Mouse (Mus musculus): ENCODE data around the gene Macf1.

The Macf1 gene

DNA sequence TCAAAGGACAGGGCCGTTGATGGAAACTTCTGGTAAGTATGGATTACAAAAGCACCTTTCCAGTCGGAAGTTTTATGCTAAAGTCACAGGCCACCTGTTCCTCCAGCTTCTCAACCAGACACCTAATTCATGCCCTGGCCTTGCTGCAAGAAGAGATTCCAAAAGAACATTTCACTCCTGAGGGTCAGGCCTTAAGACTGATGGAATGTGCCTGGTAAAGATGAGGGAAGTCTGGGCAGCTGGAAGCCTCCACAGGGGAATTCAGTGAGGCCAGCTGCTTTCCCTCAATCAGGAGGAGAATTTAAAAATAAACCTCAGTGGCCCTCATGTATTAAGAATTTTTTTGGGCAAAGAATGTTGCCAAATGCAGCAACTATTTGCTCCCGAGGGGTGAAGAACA, 90.5 kb downstream of the Macf1 start:
- DNase-seq (ENCODE audit: low spot score) = no peak

DNA sequence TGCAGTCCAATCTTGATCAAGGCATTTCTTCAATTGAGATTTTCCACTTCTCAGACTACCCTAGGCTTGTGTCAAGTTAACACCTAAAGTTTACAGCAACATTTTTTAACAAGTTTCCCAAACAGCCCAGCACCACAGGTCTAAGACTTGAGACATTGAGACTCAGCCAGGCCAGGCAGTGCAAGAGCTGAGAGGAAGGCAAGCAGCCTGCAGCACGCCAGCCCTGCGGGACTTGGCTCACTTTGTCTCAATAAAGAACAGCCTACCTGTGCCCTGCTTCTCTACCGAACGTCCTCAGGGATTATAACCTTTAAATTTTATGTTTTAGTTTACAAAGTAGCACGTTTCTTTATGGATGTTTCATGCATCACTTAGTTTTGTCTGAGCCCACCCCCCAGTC, 92.1 kb downstream of the Macf1 start:
- no peak for DNase-seq (ENCODE audit: low spot score)

DNA sequence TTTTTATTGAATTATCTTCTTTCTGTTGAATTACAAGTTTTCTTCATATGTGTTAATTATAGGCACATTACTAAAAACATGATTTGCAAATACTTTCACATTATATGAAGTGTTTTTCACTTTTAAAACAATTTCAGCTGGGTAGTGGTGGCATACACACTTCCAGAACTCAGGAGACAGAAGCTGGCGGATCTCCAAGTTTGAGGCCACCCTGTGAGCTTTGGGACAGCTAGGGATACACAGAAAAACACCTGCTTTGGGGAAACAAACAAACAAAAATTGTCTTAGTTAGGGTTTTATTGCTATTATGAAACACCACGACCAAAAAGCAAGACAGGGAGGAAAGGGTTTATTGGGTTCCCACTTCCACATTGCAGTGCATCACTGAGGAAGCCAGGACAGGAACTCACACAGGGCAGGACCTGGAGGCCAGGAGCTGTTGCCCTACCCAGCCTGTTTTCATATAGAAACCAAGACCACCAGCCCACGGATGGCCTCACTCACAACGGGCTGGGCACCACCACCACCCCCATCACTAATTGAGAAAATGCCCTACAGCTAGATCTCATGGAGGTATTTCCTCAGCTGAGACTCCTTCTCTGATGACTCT, 93.0 kb downstream of the Macf1 start:
- no peak for DNase-seq (ENCODE audit: low spot score)

DNA sequence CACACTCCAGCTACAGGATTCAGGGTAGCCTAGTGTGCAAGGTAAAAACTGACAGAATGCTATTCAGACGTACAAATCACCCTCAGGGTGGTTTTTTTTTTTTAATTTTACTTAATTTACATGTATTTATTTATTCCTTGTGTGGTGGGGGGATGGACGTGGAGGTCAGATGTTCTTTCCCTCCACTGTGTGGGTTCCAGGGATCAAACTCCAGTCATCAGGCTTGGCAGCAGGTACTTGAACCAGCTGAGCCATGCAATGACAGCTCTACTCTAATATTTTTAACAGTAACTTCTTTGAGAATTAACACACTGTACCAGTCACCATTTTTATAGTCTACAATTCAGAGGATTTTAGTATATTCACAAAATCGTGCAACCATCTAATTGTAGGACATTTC, 94.7 kb downstream of the Macf1 start:
- no peak for DNase-seq (ENCODE audit: low spot score)

GRCm38 (mm10) chr4:123588353-123589301, 95.5 kb downstream of the Macf1 start:
- DNase-seq (ENCODE audit: low spot score) = peak; percentile 22

- no peak for DNase-seq (ENCODE audit: low spot score)
These were observed 96.5 kb downstream of the Macf1 start for GRCm38 (mm10) chr4:123587616-123588015.

- no peak for DNase-seq (ENCODE audit: low spot score)
These were observed 99.5 kb downstream of the Macf1 start for GRCm38 (mm10) chr4:123584720-123585093.

- peak; percentile 24 for DNase-seq (ENCODE audit: low spot score)
These were observed 100.0 kb downstream of the Macf1 start for GRCm38 (mm10) chr4:123584084-123584719.

DNA sequence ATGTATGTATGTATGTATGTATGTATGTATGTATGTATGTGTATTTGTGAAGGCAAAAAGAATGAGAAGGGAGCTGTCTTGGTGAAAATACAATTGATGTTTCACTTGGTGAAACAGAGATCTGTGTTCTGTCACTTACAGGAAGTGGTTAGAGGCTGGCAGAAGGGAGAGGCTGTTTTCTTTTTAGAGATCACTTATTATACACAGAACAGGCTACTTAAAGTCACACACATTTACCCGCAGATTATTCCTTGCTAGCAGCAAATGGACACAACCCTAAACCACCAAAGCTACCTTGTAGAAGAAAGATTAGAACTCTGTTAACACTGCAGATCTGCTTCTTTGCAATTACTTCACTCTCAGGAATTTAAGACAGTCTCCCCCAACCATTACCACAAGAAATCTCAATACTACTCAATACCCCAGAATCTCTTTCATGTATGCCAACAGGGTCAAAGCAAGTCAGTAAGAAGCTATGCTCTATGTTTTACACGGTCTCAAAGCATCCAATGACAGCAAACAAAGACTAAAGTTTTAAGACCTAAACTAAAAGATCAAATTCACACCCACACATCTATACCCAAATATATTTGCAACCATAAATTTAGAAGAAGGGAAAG, 106.6 kb downstream of the Macf1 start:
- no peak for DNase-seq (ENCODE audit: low spot score)

- DNase-seq (ENCODE audit: low spot score) = no peak
These were observed 111.5 kb downstream of the Macf1 start for GRCm38 (mm10) chr4:123572434-123573336.

DNA sequence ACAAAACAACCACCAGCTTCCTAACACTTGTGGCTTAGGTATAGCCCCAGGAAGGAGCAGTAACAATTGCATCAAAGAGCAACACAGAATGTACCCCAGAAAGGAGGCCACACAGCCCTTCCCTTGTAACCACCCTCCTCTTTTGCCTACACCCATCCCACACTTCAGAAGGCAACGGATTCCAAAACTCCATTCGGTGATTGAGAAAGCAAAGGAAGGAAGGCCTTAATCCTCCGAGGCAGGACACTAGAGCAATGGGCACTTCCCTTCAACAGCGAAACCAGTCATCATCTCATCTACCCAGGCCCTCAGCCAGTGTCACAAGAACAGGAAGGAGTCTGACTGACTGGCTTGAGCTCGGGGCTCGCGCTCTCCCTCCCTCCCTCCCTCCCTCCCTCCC, 112.3 kb downstream of the Macf1 start:
- no peak for DNase-seq (ENCODE audit: low spot score)

- DNase-seq (ENCODE audit: low spot score) = no peak
These were observed 118.8 kb downstream of the Macf1 start for GRCm38 (mm10) chr4:123565291-123565861.

DNA sequence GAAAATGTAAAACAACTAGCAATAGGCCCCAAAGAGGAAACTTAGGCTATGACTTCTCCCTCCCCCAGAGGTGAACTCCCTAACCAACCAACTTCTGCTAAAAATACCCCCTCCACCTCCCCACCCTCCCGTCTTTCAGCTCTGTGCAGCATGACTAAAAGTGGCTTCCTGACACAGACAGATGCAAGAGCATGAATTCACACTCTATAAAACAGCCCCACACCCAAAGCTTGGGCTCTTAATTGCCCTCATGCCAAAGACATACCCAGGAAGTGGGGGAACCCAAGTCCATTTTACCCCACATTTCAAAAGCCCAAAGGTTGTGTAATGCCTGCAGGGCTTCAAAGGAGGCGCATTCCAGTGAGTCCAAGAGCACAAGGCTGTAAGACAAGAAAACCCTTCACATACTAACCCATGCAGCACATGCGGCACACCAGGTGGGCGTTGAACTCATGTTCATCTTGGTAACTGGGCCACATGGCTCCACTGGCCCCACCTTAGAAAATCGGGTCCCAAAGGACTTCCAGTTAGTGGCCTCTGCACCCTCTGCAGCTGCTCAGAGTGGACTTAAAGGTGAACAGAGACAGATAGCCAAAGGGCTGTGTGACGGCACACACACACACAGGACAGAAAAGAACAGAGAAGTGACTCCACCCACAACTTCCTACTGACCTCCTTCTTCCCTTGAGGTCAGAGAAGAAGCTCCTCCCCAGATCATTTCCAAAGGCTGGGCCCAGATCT, 119.9 kb downstream of the Macf1 start:
- DNase-seq (ENCODE audit: low spot score) = no peak

DNA sequence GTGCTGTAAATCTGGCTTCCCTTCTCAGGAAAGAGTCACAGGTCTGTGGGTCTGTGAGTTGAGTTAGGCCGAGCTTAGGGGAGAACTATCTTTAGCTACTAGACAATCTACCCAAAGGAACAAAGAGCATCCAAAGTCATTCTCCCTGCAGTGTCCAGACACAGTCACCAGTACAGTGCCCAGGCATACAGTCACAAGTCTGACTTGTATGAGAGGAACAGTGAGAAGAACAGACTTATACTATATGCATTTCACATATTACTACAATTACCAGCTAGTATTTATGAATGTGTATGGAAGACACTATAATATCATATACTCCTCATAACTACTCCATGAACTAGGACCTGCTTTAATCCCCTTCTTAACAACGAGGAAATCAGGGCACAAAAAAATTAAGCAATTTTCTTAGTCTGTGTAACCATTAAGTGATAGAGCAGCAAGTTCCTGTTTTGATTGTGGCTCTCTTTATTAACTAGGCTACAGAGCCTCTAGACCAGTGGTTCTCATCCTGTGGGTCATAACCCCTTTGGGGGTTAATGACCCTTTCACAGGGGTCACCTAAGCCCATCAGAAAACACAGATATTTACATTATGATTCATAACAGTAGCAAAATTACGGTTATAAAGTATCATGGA, 121.9 kb downstream of the Macf1 start:
- DNase-seq (ENCODE audit: low spot score) = no peak

DNA sequence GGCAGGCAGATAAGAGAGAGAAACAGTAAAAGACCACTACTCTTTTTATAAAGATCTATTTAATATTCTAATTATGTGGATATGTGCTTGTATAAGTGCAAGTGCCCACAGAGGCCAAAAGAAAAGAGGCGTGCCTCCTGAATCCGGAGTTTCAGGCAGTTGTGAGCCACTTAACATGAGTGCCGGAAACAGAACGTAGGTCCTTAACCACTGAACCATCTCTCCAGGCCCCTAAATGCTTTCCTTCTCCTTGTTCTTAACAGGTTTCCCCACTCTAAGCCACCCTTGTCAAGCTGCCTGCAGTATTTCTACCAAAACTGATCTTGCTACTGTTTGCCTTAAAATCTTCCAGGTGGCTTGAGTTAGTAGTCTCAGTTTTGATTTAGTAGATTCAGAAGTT, 123.3 kb downstream of the Macf1 start:
- no peak for DNase-seq (ENCODE audit: low spot score)

GRCm38 (mm10) chr4:123558496-123558895, 125.7 kb downstream of the Macf1 start:
- DNase-seq (ENCODE audit: low spot score) = no peak

DNA sequence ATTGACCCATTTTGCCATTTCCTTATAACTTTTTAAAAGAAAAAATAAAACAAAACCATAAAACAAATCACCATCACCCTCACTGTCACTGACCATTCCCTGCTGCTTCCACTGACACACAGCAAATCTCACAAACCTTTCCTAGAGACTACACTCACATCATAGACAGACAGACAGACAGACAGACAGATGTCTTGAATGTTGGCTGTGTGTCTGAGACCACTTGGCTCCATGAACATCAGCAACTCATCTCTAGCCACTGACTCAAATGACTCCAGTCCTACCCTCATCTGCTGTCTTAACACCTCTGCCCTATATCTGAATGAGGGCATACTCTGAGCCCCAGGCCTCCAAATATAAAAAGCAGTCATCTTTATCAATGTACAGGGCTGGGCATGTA, 128.9 kb downstream of the Macf1 start:
- DNase-seq (ENCODE audit: low spot score) = no peak

- no peak for DNase-seq (ENCODE audit: low spot score)
These were observed 131.5 kb downstream of the Macf1 start for GRCm38 (mm10) chr4:123552689-123553088.

GRCm38 (mm10) chr4:123548317-123548716, 135.8 kb downstream of the Macf1 start:
- DNase-seq (ENCODE audit: low spot score) = no peak

- no peak for DNase-seq (ENCODE audit: low spot score)
These were observed 140.5 kb downstream of the Macf1 start for GRCm38 (mm10) chr4:123543691-123544090.
